Mouse (Mus musculus) lung, embryonic 14.5 days (tissue): ENCODE data around the gene Aldh9a1. TPM values are rescaled to one million over a fixed set of nuclear protein-coding genes. Genes with fewer than 3 reads are reported as not detected.
A peak's percentile ranks its signal among the peaks of the same experiment; 100 is the strongest.
"Not testable (repeated sequence)": the region's sequence is repeated elsewhere in the genome, so short reads cannot be mapped to it uniquely, and the experiment has no call there.

Experiments used
- ATAC-seq: fragments of 200-750 bp; cut with Nextera tagmentation; 2 replicates; pipeline ENCODE4 v1.8.0; 2017; ENCODE audit warnings: mild to moderate bottlenecking, moderate TSS enrichment, moderate library complexity; ENCODE audit not compliant: insufficient read depth
- DNase-seq: peaks from one replicate; pipeline ENCODE4 v3.0.0-alpha.2; 2015
- H3K27ac ChIP-seq: fragments of 300-500 bp; sonication (generic); 2 replicates; pipeline ENCODE4 v1.5.1; 2014; ENCODE audit warnings: low read depth, mild to moderate bottlenecking, moderate library complexity
- H3K27me3 ChIP-seq: fragments of 300-500 bp; sonication (generic); 2 replicates; pipeline ENCODE4 v1.6.1; 2014; ENCODE audit warnings: low read length, control low read depth; ENCODE audit not compliant: insufficient read depth
- H3K36me3 ChIP-seq: fragments of 300-500 bp; sonication (generic); 2 replicates; pipeline ENCODE4 v1.6.1; 2014; ENCODE audit warnings: control low read depth; ENCODE audit not compliant: insufficient read depth
- H3K4me1 ChIP-seq: fragments of 300-500 bp; sonication (generic); 2 replicates; pipeline ENCODE4 v1.6.1; 2014; ENCODE audit warnings: antibody characterized with exemption, control low read depth; ENCODE audit not compliant: insufficient read depth
- H3K4me2 ChIP-seq: fragments of 300-500 bp; sonication (generic); 2 replicates; pipeline ENCODE4 v1.6.1; 2014; ENCODE audit warnings: mild to moderate bottlenecking
- H3K4me3 ChIP-seq: fragments of 300-500 bp; sonication (generic); 2 replicates; pipeline ENCODE4 v1.5.1; 2014; ENCODE audit warnings: low read depth, low read length
- H3K9ac ChIP-seq: fragments of 300-500 bp; sonication (generic); 2 replicates; pipeline ENCODE4 v1.6.1; 2014
- H3K9me3 ChIP-seq: fragments of 300-500 bp; sonication (generic); 2 replicates; pipeline ENCODE4 v1.6.1; 2016; ENCODE audit warnings: low read depth, low read length, control low read depth
- CTCF ChIP-seq: IDR thresholded peaks from 2 replicates; pipeline ENCODE4 v1.5.1; 2016; ENCODE audit warnings: antibody characterized with exemption, low read depth
- WGBS: fragments of 180-500 bp; shearing (Covaris S2); extraction: QIAGEN DNeasy Blood & Tissue Kit; methylation state at CpG from one replicate; pipeline ENCODE4 v1.1.7; 2014; 5-methylcytosine and 5-hydroxymethylcytosine counted together
- polyA plus RNA-seq: library from polyadenylated mRNA; unstranded; fragments of >200 nt; fragmentation: Nextera tagmentation; extraction: Ambion mirVana; gene quantifications from 2 replicates; pipeline ENCODE4 v1.2.1, GENCODE M21; 2014

The Aldh9a1 gene
- polyA plus RNA-seq, 1 experiment from 2014 or later, result 46.2 TPM

DNA sequence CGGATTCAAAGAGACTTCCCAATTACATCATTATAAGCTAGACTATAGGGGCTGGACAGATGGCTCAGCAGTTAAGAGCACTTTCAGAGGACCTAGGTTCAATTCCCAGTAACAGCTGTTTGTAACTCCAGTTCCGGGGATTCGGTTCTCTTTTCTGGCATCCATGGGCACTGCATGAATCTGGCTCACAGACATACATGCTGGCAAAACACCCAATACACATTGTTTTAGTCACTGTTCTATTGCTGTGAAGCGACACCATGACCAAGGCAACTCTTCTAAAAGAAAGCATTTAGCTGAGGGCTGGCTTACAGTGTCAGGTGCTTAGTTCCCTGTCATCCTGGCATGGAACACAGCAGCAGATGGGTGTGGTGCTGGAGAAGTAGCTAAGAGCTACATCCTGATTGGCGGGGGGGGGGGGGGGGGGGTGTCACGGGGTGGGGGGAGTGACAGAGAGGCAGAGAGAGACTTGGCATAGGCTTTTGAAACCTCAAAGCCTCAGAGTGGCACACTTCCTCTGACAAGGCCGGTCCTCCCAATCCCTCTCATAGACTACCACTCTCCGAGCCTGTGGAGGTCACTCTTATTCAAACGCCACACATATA, 10.5 kb upstream of the Aldh9a1 start:
- Histone ChIP-seq H3K4me1 (no peaks in the 10 kb centered on the region), H3K36me3 (peaks cover 4% of the 10 kb centered on the region; the same call in 1 of the 2 replicates), H3K4me2 (no peak overlapping the region), H3K27me3 (0 out of 2 replicates have a peak, but pooled peaks cover 5% of the 10 kb centered on the region), H3K4me3 (no peak overlapping the region), H3K27ac (no peak overlapping the region), H3K9ac (no peak overlapping the region), H3K9me3 (no peaks in the 10 kb centered on the region)
- DNase-seq, result no peak
- ATAC-seq, result no peak
- 81% methylated on average over 7 of the region's 9 CpGs for WGBS
- no peak for TF ChIP-seq CTCF

DNA sequence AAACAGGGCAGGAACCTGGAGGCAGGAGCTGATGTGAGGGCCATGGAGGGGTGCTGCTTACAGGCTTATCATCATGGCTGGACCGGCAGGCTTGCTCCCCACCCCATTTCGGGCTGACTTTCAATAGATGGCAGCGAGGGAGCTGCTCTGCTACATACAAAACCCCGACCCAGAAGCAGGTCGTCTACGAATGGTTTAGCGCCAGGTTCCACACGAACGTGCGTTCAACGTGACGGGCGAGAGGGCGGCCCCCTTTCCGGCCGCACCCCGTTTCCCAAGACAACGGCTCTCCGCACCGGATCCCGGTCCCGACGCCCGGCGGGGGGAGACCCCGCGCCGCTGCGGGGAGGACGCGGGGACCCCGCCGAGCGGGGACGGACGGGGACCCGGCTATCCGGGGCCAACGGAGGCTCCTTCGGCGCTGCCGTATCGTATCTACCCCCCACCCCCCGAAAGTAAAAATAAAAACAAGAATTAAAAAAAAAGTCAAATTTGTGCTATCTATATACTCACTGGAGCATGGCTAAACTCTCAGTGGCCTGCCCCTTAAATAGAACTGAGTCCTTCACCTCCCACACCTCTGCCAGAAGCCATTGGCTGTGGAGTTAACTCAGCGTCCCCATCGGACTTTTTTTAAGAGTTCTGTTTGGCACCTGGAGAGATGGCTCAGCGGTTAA, 9.5 kb upstream of the Aldh9a1 start:
- H3K4me3 ChIP-seq, result peak overlapping the region; percentile 45
- WGBS, result 2% methylated on average over 47 of the region's 47 CpGs
- peak overlapping the region; percentile 81 for H3K4me2 ChIP-seq
- no peak for TF ChIP-seq CTCF
- DNase-seq (peak; percentile 34), ATAC-seq (peak; percentile 50; the same call in 1 of the 2 replicates)
- H3K9ac ChIP-seq, result peak overlapping the region; percentile 56
- no peaks in the 10 kb centered on the region for H3K36me3 ChIP-seq
- H3K4me1 ChIP-seq, result no peaks in the 10 kb centered on the region
- no peaks in the 10 kb centered on the region for H3K9me3 ChIP-seq
- H3K27me3 ChIP-seq, result 0 out of 2 replicates have a peak, but pooled peaks cover 5% of the 10 kb centered on the region
- no peak overlapping the region for H3K27ac ChIP-seq

DNA sequence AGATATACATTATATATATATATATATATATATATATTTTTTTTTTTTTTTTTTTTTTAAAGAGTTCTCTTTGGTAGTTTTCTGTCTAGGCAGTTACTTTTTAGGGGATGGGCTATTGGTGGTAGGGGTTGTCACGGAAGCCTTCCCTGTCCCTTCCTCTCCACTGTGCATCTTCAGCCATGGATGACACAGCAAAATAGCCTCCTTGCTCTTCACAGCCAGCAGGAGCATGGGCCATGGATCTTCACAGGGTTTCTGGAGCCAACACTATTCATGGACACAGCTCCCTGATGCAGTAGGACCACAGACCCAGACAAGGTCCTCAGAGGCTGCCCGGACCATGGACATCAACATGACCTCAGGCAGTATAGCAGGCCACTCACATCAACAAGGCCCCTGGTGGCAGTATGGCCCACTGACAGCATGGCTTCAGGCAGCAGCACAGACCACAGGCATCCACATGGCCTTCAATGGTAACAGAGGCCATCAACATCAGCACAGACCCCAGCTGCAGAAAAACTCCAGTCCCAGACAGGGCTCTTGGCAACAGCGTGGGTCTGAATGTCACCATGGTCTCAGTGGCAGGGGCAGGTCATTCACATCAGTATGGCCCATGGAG, 8.8 kb upstream of the Aldh9a1 start:
- H3K9ac ChIP-seq, result no peak overlapping the region
- 93% methylated on average over 3 of the region's 3 CpGs for WGBS
- H3K4me1 ChIP-seq, result no peaks in the 10 kb centered on the region
- DNase-seq (no peak), ATAC-seq (peak; percentile 12; the same call in 1 of the 2 replicates)
- no peak overlapping the region for H3K27ac ChIP-seq
- no peaks in the 10 kb centered on the region for H3K36me3 ChIP-seq
- TF ChIP-seq CTCF, result no peak
- no peak overlapping the region for H3K4me3 ChIP-seq
- 0 out of 2 replicates have a peak, but pooled peaks cover 5% of the 10 kb centered on the region for H3K27me3 ChIP-seq
- no peaks in the 10 kb centered on the region for H3K9me3 ChIP-seq
- H3K4me2 ChIP-seq, result peak overlapping the region; percentile 81; the same call in 1 of the 2 replicates

DNA sequence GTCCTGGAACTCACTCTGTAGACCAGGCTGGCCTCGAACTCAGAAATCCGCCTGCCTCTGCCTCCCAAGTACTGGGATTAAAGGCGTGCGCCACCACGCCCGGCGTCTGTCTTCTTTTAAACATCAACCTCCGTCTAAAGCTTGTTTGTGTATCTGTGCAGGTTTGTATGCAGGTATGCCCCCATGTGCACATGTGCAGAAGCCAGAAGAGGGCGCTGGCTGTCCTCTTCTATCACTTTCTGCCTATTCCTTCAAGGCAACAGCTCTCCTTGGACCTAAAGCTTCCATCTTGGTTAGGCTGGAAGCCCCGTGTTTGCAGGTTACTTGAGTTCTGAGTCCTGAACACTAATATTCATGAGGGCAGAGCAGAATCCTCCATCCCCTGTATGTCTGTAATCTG, 7.0 kb upstream of the Aldh9a1 start:
- no peak for DNase-seq
- TF ChIP-seq CTCF, result no peak

DNA sequence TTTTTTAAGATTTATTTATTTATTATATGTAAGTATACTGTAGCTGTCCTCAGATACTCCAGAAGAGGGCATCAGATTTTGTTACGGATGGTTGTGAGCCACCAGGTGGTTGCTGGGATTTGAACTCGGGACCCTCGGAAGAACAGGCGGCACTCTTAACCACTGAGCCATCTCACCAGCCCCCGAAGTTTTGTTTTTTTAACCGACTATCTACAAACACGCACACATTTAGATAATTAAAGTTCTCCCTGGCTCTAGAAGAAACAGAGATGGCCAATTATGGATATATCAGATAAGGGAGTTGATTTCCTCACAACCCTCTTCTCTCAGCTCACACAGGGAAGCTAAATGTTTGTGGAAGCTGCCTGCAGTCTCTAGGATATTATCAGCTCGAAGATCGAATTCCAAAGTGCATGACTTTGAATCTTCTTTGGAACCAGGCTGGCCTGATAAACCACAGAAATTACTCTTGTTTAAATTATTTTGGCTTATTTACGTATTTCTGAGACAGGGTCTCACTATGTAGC, 3.7 kb upstream of the Aldh9a1 start:
- H3K9ac ChIP-seq, H3K4me2 ChIP-seq, H3K4me3 ChIP-seq, H3K27me3 ChIP-seq, H3K36me3 ChIP-seq, DNase-seq, ATAC-seq, H3K27ac ChIP-seq, H3K4me1 ChIP-seq, H3K9me3 ChIP-seq: not testable (repeated sequence)
- WGBS, result 81% methylated on average over 10 of the region's 10 CpGs

More for the DNA sequence above, 7.0 kb upstream of the Aldh9a1 start:
- Histone ChIP-seq H3K9me3 (no peaks in the 10 kb centered on the region), H3K27ac (no peak overlapping the region), H3K4me1 (no peaks in the 10 kb centered on the region), H3K9ac (no peak overlapping the region), H3K27me3 (0 out of 2 replicates have a peak, but pooled peaks cover 5% of the 10 kb centered on the region), H3K36me3 (no peaks in the 10 kb centered on the region), H3K4me3 (no peak overlapping the region), H3K4me2 (no peak overlapping the region)
- 88% methylated on average over 10 of the region's 10 CpGs for WGBS
- no peak for ATAC-seq

DNA sequence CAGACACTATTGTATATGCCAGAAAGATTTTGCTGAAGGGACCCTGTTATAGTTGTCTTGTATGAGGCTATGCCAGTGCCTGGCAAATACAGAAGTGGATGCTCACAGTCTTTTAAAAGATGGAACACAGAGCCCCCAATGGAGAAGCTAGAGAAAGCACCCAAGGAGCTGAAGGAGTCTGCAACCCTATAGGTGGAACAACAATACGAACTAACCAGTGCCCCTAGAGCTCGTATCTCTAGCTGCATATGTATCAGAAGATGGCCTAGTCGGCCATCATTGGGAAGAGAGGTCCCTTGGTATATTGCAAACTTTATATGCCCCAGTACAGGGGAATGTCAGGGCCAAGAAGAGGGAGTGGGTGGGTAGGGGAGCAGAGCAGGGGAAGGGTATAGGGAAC, 585 bp upstream of the Aldh9a1 start:
- ATAC-seq, H3K4me3 ChIP-seq, H3K9ac ChIP-seq, H3K9me3 ChIP-seq, H3K27me3 ChIP-seq, H3K27ac ChIP-seq, DNase-seq, H3K4me1 ChIP-seq, H3K36me3 ChIP-seq: not testable (repeated sequence)
- 68% methylated on average over 3 of the region's 3 CpGs for WGBS
- H3K4me2 ChIP-seq, result peak overlapping the region; percentile 87
